Mouse (Mus musculus): ENCODE results near the gene Mrpl34.

Mrpl34 gene

GRCm38 (mm10) chr8:71469411-71469810 is 4.7 kb downstream of the Mrpl34 start:
- DNase-seq: peak; percentile 53 to 76

- no peak for DNase-seq
These were observed 5.6 kb downstream of the Mrpl34 start for GRCm38 (mm10) chr8:71470146-71470912.

- DNase-seq: no peak
These were observed 6.1 kb downstream of the Mrpl34 start for GRCm38 (mm10) chr8:71470913-71471255.

- DNase-seq: no peak
These were observed 7.1 kb downstream of the Mrpl34 start for GRCm38 (mm10) chr8:71471861-71472260.

- DNase-seq: no peak
These were observed 8.0 kb downstream of the Mrpl34 start for GRCm38 (mm10) chr8:71472601-71473386.

GRCm38 (mm10) chr8:71474344-71474743 is 9.6 kb downstream of the Mrpl34 start:
- DNase-seq: no peak

- peak in 1 of 2 experiments; percentile 5 for DNase-seq
These were observed 10.3 kb downstream of the Mrpl34 start for GRCm38 (mm10) chr8:71474785-71475701.

- DNase-seq: no peak
These were observed 10.9 kb downstream of the Mrpl34 start for GRCm38 (mm10) chr8:71475702-71476075.

GRCm38 (mm10) chr8:71476099-71476940 is 11.6 kb downstream of the Mrpl34 start:
- peak; percentile 87 to 92 for DNase-seq

GRCm38 (mm10) chr8:71477196-71477845 is 12.6 kb downstream of the Mrpl34 start:
- peak in 1 of 2 experiments; percentile 57 for DNase-seq

GRCm38 (mm10) chr8:71478943-71479342 is 14.2 kb downstream of the Mrpl34 start:
- no peak for DNase-seq

- peak; percentile 85 to 89 for DNase-seq
These were observed 19.2 kb downstream of the Mrpl34 start for GRCm38 (mm10) chr8:71483932-71484331.

- DNase-seq: no peak
These were observed 20.0 kb downstream of the Mrpl34 start for GRCm38 (mm10) chr8:71484736-71485135.

GRCm38 (mm10) chr8:71485142-71486135 is 20.7 kb downstream of the Mrpl34 start, which contains the start of gene Ano8:
Ano8 (minus strand) TSS chr8:71485963.
- peak; percentile 88 to 93 for DNase-seq

- no peak for DNase-seq
These were observed 21.4 kb downstream of the Mrpl34 start for GRCm38 (mm10) chr8:71486136-71486529.

GRCm38 (mm10) chr8:71487691-71488445 is 23.1 kb downstream of the Mrpl34 start, which contains the start of gene Gtpbp3:
Gtpbp3 (plus strand) TSS chr8:71488103.
- peak; percentile 84 to 91 for DNase-seq

- peak; percentile 90 to 92 for DNase-seq
These were observed 23.7 kb downstream of the Mrpl34 start for GRCm38 (mm10) chr8:71488454-71488853.

GRCm38 (mm10) chr8:71495039-71495438 is 30.3 kb downstream of the Mrpl34 start:
- peak; percentile 92 to 94 for DNase-seq

GRCm38 (mm10) chr8:71495811-71496210 is 31.1 kb downstream of the Mrpl34 start:
- peak in 1 of 2 experiments; percentile 51 for DNase-seq
